Mouse (Mus musculus): Measurements from ENCODE around the gene Cpeb1. TPM values are rescaled to one million over a fixed set of nuclear protein-coding genes. Genes with fewer than 3 reads are reported as not detected.

Gene Cpeb1
- polyA plus RNA-seq, 1 experiment from 2014 or later = 0.15 TPM

DNA sequence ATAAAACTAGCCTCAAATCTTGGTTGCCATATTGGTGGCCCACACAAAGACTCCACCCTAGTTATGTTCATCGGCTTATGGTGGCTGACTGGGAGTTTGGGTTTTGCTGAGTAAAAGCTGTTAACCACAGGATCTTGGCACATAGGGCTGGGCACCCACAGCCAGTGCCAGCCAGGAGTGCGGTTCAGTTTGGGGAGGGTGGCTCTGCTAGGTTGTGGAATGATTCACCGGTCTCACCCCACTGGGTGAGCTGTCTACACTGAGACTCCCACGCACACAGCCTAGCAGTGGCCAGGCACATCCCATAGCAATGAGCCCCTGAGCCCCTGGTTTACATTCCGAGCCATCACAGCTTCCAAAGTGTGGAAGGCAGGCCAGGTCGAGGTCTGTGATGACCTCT, 135.5 kb downstream of the Cpeb1 start:
- 74% methylated on average over 6 of the region's 6 CpGs for WGBS (ENCODE audit: insufficient replicate concordance)
- ATAC-seq = no peak

DNA sequence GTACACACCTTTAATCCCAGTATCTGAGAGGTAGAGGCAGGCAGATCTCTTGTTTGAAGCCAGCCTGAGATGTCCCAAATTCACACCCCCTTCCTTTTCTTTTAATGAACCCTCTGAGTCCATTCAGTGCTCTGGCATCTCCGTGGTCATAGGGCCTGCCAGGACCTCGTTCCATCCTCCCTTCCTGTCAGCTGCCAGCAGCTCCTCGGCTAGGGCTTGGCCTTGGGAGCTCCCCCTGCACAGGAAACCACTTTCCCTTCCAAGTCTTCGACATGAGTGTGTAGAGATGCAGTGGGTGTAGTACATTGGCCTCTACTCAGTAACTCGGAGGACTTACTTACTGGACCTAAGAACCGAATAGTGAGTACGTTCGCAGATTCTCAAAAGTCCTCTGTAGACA, 139.7 kb downstream of the Cpeb1 start:
- Histone ChIP-seq H3K4me2 (no peak overlapping the region), H3K4me1 (no peaks in the 10 kb centered on the region)

More for the DNA sequence above, 135.5 kb downstream of the Cpeb1 start:
- Histone ChIP-seq H3K27ac (no peak overlapping the region), H3K4me2 (no peak overlapping the region), H3K27me3 (replicated peaks) (no peaks in the 10 kb centered on the region), H3K36me3 (no peaks in the 10 kb centered on the region), H3K4me3 (no peak overlapping the region), H3K4me1 (no peaks in the 10 kb centered on the region), H3K9me3 (replicated peaks) (no peaks in the 10 kb centered on the region), H3K9ac (no peak overlapping the region)

DNA sequence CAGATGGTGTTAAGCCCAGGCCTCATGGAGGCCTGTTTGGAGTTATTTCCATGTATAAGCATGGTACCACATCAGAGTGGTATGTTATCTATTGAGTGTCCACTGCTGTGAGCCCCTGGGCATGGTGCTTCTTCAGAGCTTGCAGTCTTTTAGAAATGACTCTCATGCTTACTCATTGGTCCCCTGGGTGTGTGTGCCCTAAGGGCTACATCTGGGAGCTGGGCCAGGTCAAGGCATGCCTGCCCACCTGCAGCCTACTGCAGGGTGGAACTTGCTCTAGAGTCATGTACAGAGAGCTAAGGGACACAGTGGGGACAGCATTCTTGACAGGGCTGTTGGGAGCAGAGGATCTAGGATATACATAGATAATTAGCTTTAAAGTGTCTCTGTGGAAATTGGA, 143.7 kb downstream of the Cpeb1 start:
- no peaks in the 10 kb centered on the region for H3K27me3 ChIP-seq (replicated peaks)

More for the DNA sequence above, 139.7 kb downstream of the Cpeb1 start:
- Histone ChIP-seq H3K27ac (no peak overlapping the region), H3K9ac (no peak overlapping the region), H3K36me3 (no peaks in the 10 kb centered on the region), H3K9me3 (replicated peaks) (no peaks in the 10 kb centered on the region), H3K27me3 (replicated peaks) (no peaks in the 10 kb centered on the region), H3K4me3 (no peak overlapping the region)
- no peak for ATAC-seq
- 48% methylated on average over 8 of the region's 8 CpGs for WGBS (ENCODE audit: insufficient replicate concordance)

GRCm38 (mm10) chr7:81311130-81311529, 144.1 kb downstream of the Cpeb1 start:
- Histone ChIP-seq H3K4me2 (no peak overlapping the region), H3K9ac (no peak overlapping the region), H3K27me3 (replicated peaks) (no peaks in the 10 kb centered on the region), H3K9me3 (replicated peaks) (no peaks in the 10 kb centered on the region), H3K27ac (no peak overlapping the region), H3K36me3 (no peaks in the 10 kb centered on the region), H3K4me1 (no peaks in the 10 kb centered on the region), H3K4me3 (no peak overlapping the region)
- no peak for ATAC-seq
- WGBS (ENCODE audit: insufficient replicate concordance) = 53% methylated on average over 1 of the region's 1 CpGs

More for the DNA sequence above, 143.7 kb downstream of the Cpeb1 start:
- Histone ChIP-seq H3K9ac (no peak overlapping the region), H3K4me3 (no peak overlapping the region), H3K9me3 (replicated peaks) (no peaks in the 10 kb centered on the region), H3K27ac (no peak overlapping the region), H3K36me3 (no peaks in the 10 kb centered on the region), H3K4me2 (no peak overlapping the region), H3K4me1 (no peaks in the 10 kb centered on the region)
- no peak for ATAC-seq

- Histone ChIP-seq H3K36me3 (no peaks in the 10 kb centered on the region), H3K27me3 (replicated peaks) (no peaks in the 10 kb centered on the region), H3K4me1 (no peaks in the 10 kb centered on the region), H3K4me3 (no peak overlapping the region), H3K9me3 (replicated peaks) (no peaks in the 10 kb centered on the region), H3K27ac (no peak overlapping the region), H3K9ac (no peak overlapping the region), H3K4me2 (no peak overlapping the region)
- no peak for ATAC-seq
- WGBS (ENCODE audit: insufficient replicate concordance) = 55% methylated on average over 6 of the region's 6 CpGs
Observed at GRCm38 (mm10) chr7:81309247-81309646, 146.0 kb downstream of the Cpeb1 start.

GRCm38 (mm10) chr7:81307735-81308134, 147.5 kb downstream of the Cpeb1 start:
- Histone ChIP-seq H3K36me3 (no peaks in the 10 kb centered on the region), H3K27ac (no peak overlapping the region), H3K27me3 (replicated peaks) (no peaks in the 10 kb centered on the region), H3K9ac (no peak overlapping the region), H3K4me2 (no peak overlapping the region), H3K4me1 (no peaks in the 10 kb centered on the region), H3K4me3 (no peak overlapping the region), H3K9me3 (replicated peaks) (no peaks in the 10 kb centered on the region)
- 72% methylated on average over 8 of the region's 8 CpGs for WGBS (ENCODE audit: insufficient replicate concordance)
- no peak for ATAC-seq

GRCm38 (mm10) chr7:81304675-81305074, 150.6 kb downstream of the Cpeb1 start:
- Histone ChIP-seq H3K4me2 (no peak overlapping the region), H3K27ac (no peak overlapping the region), H3K9ac (no peak overlapping the region), H3K4me1 (no peaks in the 10 kb centered on the region), H3K27me3 (replicated peaks) (no peaks in the 10 kb centered on the region), H3K9me3 (replicated peaks) (no peaks in the 10 kb centered on the region), H3K36me3 (no peaks in the 10 kb centered on the region), H3K4me3 (no peak overlapping the region)
- WGBS (ENCODE audit: insufficient replicate concordance) = 74% methylated on average over 5 of the region's 5 CpGs
- no peak for ATAC-seq

DNA sequence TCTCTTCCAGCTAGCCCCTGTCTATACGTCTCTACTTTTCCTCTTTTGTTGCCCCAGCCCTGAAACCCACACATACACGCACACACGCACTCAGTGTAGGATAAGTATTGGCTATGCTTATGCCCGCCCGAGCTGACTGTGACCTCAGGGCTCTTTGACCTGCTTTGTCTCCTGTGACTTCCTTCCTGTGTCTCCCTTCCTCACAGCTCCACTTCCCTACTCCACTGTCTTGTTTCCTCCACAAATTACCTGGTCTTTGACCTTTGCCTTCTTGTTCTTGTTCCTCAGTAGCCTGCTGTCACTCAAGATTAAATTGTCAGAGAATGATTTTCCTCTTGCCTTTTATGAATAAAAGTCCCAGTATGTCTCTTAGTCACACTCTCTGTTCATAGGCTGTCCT, 151.2 kb downstream of the Cpeb1 start:
- WGBS (ENCODE audit: insufficient replicate concordance) = 36% methylated on average over 5 of the region's 5 CpGs
- H3K4me2 ChIP-seq = no peak overlapping the region
- H3K4me1 ChIP-seq = no peaks in the 10 kb centered on the region
- no peaks in the 10 kb centered on the region for H3K36me3 ChIP-seq
- no peak overlapping the region for H3K4me3 ChIP-seq
- ATAC-seq = no peak
- H3K27me3 ChIP-seq (replicated peaks) = no peaks in the 10 kb centered on the region
- no peak overlapping the region for H3K9ac ChIP-seq
- H3K27ac ChIP-seq = no peak overlapping the region
- H3K9me3 ChIP-seq (replicated peaks) = no peaks in the 10 kb centered on the region

GRCm38 (mm10) chr7:81303682-81304081, 151.6 kb downstream of the Cpeb1 start:
- no peak overlapping the region for H3K27ac ChIP-seq

GRCm38 (mm10) chr7:81301323-81301722, 153.9 kb downstream of the Cpeb1 start:
- no peaks in the 10 kb centered on the region for H3K27me3 ChIP-seq (replicated peaks)
- no peak overlapping the region for H3K4me3 ChIP-seq
- no peak overlapping the region for H3K9ac ChIP-seq
- H3K9me3 ChIP-seq (replicated peaks) = no peaks in the 10 kb centered on the region
- ATAC-seq = no peak
- 77% methylated on average over 7 of the region's 7 CpGs for WGBS (ENCODE audit: insufficient replicate concordance)
- H3K4me2 ChIP-seq = no peak overlapping the region
- H3K4me1 ChIP-seq = no peaks in the 10 kb centered on the region
- no peak overlapping the region for H3K27ac ChIP-seq
- no peaks in the 10 kb centered on the region for H3K36me3 ChIP-seq

More at GRCm38 (mm10) chr7:81303682-81304081, 151.6 kb downstream of the Cpeb1 start:
- no peaks in the 10 kb centered on the region for H3K9me3 ChIP-seq (replicated peaks)
- H3K27me3 ChIP-seq (replicated peaks) = no peaks in the 10 kb centered on the region
- H3K4me2 ChIP-seq = no peak overlapping the region
- ATAC-seq = no peak
- H3K36me3 ChIP-seq = no peaks in the 10 kb centered on the region
- H3K4me3 ChIP-seq = no peak overlapping the region
- H3K4me1 ChIP-seq = no peaks in the 10 kb centered on the region
- H3K9ac ChIP-seq = no peak overlapping the region
- WGBS (ENCODE audit: insufficient replicate concordance) = 54% methylated on average over 2 of the region's 2 CpGs

GRCm38 (mm10) chr7:81298206-81298605, 157.1 kb downstream of the Cpeb1 start:
- no peak for ATAC-seq
- 40% methylated on average over 6 of the region's 6 CpGs for WGBS (ENCODE audit: insufficient replicate concordance)
- no peak overlapping the region for H3K27ac ChIP-seq

More at GRCm38 (mm10) chr7:81298206-81298605, 157.1 kb downstream of the Cpeb1 start:
- H3K9ac ChIP-seq = no peak overlapping the region
- H3K9me3 ChIP-seq (replicated peaks) = no peaks in the 10 kb centered on the region
- H3K4me2 ChIP-seq = no peak overlapping the region
- H3K36me3 ChIP-seq = no peaks in the 10 kb centered on the region
- no peaks in the 10 kb centered on the region for H3K4me1 ChIP-seq
- no peaks in the 10 kb centered on the region for H3K27me3 ChIP-seq (replicated peaks)
- H3K4me3 ChIP-seq = no peak overlapping the region

All from liver, embryonic 12.5 days (tissue).